Mouse (Mus musculus) cerebellum, adult 18-20 months (tissue): ENCODE data around the gene Eddm3b.
A peak's percentile ranks its signal among the peaks of the same experiment; 100 is the strongest.

Source experiments
- DNase-seq, 2 experiments: peaks; one replicate each; pipeline ENCODE4 v3.0.0; 2021

Eddm3b gene

GRCm38 (mm10) chr14:51113916-51114560, at the start of gene Eddm3b:
Gene Eddm3b, plus strand, starts transcription at chr14:51114426.
- no peak for DNase-seq

DNA sequence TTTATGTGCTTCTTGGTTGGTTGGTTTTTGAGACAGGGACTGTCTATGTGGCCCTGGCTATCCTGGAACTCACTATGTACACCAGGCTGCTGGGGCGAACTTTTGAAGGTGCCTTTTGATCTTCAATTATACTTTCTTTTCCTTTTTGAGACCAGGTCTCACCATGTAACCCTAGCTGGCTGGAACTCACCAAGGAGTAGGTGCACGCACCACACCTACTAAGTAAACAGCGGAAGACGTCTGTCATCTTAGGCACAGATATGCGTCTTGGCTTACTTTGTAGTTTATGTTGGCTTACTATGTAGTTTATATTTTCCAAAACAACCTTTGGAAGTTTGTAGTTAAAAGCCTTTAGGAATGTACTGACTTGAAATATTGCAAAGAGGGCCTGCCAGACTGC, 45.3 kb upstream of the Eddm3b start:
- DNase-seq = no peak

GRCm38 (mm10) chr14:51069617-51070016, 44.6 kb upstream of the Eddm3b start:
- DNase-seq = peak in 1 of 2 experiments; percentile 14

GRCm38 (mm10) chr14:51074335-51074734, 39.9 kb upstream of the Eddm3b start, which contains the start of gene Olfr750:
Gene Olfr750, minus strand, starts transcription at chr14:51074435.
- DNase-seq = no peak

- DNase-seq = no peak
Measured at GRCm38 (mm10) chr14:51079180-51079579, 35.0 kb upstream of the Eddm3b start.

GRCm38 (mm10) chr14:51081035-51081434, 33.2 kb upstream of the Eddm3b start:
- no peak for DNase-seq

DNA sequence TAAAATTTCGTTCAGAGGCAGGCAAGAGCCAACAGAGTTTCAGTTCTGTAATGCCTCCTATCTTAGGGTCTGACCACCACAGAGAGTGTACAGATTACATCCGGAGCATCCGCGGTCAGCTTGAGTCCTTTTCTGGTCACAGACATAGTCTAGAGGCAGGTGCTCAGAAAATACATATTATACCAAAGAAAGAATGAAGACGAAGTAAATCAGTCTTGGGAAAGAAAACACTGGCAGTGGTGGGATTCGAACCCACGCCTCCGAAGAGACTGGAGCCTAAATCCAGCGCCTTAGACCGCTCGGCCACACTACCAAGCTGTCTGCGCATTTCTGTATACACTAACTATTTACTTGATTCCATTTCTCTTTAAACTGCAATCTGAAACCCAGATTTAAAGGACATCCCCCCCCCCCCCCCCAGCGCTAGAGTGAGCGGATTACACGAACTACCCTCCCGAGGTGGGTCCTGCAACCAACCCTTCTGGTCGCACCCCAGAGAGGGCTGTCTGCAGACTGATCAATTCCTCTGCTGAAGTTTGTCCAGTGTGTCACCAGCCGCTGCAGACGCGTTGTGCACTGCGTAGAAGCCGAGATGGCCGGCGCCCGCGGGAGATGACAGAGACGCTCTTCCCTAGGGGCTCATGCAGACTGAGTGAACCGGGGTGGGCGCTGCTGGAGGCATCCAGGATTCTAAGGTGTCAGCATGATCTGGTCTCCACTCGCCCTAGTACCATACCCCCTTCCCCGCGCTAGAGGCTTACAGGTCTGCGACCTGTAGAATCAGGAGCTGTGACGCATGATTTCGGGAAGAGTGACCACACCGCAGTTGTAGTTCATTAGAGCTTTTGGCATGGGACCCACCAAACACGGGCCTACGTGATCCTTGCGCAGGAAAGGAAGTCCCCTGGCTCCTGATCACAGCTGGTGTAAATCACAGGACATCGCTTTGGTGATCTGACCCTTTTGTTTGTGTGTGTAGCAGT, 31.3 kb upstream of the Eddm3b start:
- peak; percentile 41 to 70 for DNase-seq

GRCm38 (mm10) chr14:51083805-51084204, 30.4 kb upstream of the Eddm3b start:
- DNase-seq = no peak

DNA sequence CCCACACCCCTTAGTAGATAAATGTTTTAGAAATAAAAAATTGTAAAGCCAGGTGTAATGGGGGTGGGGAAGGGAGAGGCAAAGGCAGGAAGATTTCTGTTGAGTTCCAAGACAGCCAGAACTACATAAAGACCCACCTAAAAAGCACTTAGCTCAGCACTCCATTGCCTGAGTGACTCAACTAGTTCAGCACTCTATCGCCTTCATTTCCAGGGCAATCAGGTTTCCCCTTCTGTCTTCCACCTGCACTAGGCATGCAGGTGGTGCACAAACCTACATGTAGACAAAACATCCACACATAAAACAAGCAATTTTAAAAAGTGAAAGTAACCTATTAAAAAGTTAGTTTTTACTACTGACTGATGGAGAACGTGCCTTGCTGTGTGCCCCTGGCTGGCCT, 29.1 kb upstream of the Eddm3b start:
- DNase-seq = no peak

DNA sequence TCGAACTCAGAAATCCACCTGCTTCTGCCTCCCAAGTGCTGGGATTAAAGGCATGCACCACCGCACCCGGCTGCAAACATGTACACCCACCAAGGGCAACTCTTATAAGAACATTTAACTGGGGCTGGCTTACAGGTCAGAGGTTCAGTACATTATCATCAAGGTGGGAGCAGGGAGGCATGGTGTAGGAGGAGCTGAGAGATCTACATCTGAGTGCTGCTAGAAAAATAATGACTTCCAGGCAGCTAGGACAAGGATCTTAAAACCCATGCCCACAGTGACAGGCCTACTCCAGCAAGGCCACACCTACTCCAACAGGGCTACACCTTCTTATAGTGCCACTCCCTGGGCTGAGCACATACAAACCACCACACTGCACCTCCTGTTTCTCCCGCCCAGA, 28.3 kb upstream of the Eddm3b start:
- DNase-seq = no peak

DNA sequence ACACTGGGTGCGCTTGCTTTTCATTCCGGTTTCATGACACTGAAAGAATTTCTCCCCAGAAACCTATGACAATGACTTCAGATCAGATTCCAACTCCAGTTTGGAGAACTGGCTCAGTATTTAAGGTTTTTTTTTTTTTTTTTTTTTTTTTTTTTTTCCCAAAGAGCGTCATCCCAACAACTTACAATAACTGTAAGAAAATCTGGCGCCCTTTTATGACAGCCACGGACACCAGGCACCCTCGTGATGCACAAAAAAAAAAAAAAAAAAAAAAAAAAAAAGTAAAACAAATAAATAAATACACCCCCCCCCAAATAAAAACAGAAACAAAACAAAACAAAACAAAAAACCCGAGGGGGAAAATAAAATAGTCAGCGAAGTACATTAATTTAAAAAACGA, 26.5 kb upstream of the Eddm3b start:
- DNase-seq = no peak

DNA sequence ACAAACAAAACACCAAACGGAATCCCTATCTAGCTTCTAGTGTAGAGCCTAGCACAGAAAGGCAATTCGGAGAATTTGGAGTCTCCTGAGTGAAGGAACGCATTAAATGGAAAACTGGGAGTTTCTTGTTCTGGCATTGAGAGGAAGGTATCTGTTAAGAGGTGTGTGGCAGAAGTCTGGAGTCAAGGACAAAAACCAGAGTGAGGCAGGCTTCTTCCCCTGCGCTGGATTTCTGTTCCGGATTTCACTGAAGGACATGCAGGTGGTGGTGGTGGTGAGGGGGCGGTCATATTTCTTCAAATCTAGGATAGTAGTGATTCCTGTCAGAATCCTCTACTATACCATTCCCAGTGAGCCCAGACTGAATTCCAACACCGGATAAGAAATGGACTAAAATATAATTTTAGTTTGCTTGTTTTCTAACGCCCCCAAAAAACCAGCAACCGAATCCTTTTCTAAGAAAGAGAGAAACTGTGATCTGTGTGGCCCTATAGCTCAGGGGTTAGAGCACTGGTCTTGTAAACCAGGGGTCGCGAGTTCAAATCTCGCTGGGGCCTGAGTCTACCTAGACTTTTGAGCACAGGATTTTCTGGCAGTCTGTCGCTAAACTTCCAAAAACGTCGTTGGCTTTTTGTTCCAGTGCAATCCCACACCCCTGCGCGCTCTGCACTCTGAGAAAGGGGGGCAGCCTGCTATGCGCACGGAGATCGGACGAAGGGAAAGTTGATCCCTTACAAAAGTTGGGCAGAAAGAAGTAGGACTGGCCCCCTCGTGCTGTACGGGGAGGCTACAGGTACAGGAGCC, 25.9 kb upstream of the Eddm3b start:
- DNase-seq = peak; percentile 84 to 89

- DNase-seq = peak; percentile 95 to 97
Measured at GRCm38 (mm10) chr14:51088970-51089673, 25.1 kb upstream of the Eddm3b start.

GRCm38 (mm10) chr14:51089674-51090076, 24.6 kb upstream of the Eddm3b start:
- DNase-seq = no peak

- DNase-seq = peak; percentile 69 to 86
Measured at GRCm38 (mm10) chr14:51090077-51090781, 24.0 kb upstream of the Eddm3b start.

- DNase-seq = peak; percentile 48 to 50
Measured at GRCm38 (mm10) chr14:51090921-51091900, 23.0 kb upstream of the Eddm3b start, which contains the start of the genes Rnase4 and Ang. Gene Rnase4, plus strand, starts transcription at chr14:51091077. Gene Ang, plus strand, starts transcription at chr14:51091150.

- DNase-seq = no peak
Measured at GRCm38 (mm10) chr14:51092073-51092620, 22.1 kb upstream of the Eddm3b start.

- DNase-seq = no peak
Measured at GRCm38 (mm10) chr14:51093496-51093895, 20.7 kb upstream of the Eddm3b start.

GRCm38 (mm10) chr14:51094096-51094875, 19.9 kb upstream of the Eddm3b start:
- DNase-seq = no peak
